Mouse (Mus musculus) right cerebral cortex, postnatal 10 days (tissue): ENCODE results near the gene Tsga10ip.
"Not testable (repeated sequence)": the region's sequence is repeated elsewhere in the genome, so short reads cannot be mapped to it uniquely, and the experiment has no call there.

Experiments used
- DNase-seq, 2 experiments: peaks; one replicate each; pipeline ENCODE4 v3.0.0; 2021; ENCODE audit warnings: low spot score in 2 of 2

Tsga10ip gene

GRCm38 (mm10) chr19:5424092-5424781 is 21.9 kb upstream of the Tsga10ip start:
- peak; percentile 81 for DNase-seq

GRCm38 (mm10) chr19:5423561-5423960 is 21.2 kb upstream of the Tsga10ip start:
- DNase-seq, result peak in 1 of 2 experiments; percentile 41

GRCm38 (mm10) chr19:5422895-5423443 is 20.6 kb upstream of the Tsga10ip start:
- DNase-seq, result no peak

GRCm38 (mm10) chr19:5422267-5422666 is 19.9 kb upstream of the Tsga10ip start:
- no peak for DNase-seq

GRCm38 (mm10) chr19:5421784-5422183 is 19.5 kb upstream of the Tsga10ip start:
- no peak for DNase-seq

- DNase-seq, result no peak
These were observed 18.3 kb upstream of the Tsga10ip start for GRCm38 (mm10) chr19:5420579-5420978.

- DNase-seq, result no peak
These were observed 17.3 kb upstream of the Tsga10ip start for GRCm38 (mm10) chr19:5419630-5420029.

GRCm38 (mm10) chr19:5418750-5419466 is 16.6 kb upstream of the Tsga10ip start:
- no peak for DNase-seq

- no peak for DNase-seq
These were observed 12.2 kb upstream of the Tsga10ip start for GRCm38 (mm10) chr19:5414534-5414957.

GRCm38 (mm10) chr19:5413840-5414239 is 11.5 kb upstream of the Tsga10ip start:
- no peak for DNase-seq

- DNase-seq, result no peak
These were observed 9.6 kb upstream of the Tsga10ip start for GRCm38 (mm10) chr19:5411961-5412360.

- no peak for DNase-seq
These were observed 8.3 kb upstream of the Tsga10ip start for GRCm38 (mm10) chr19:5410641-5411040.

- DNase-seq, result no peak
These were observed 6.7 kb upstream of the Tsga10ip start for GRCm38 (mm10) chr19:5409068-5409467.

- no peak for DNase-seq
These were observed 6.0 kb upstream of the Tsga10ip start for GRCm38 (mm10) chr19:5408057-5409001.

- no peak for DNase-seq
These were observed 4.8 kb upstream of the Tsga10ip start for GRCm38 (mm10) chr19:5407133-5407532.

GRCm38 (mm10) chr19:5406531-5407126 is 4.3 kb upstream of the Tsga10ip start:
- DNase-seq, result not testable (repeated sequence)

- no peak for DNase-seq
These were observed 3.6 kb upstream of the Tsga10ip start for GRCm38 (mm10) chr19:5405924-5406323.

- not testable (repeated sequence) for DNase-seq
These were observed 1.3 kb downstream of the Tsga10ip start for GRCm38 (mm10) chr19:5401073-5401472.

GRCm38 (mm10) chr19:5395371-5395770 is 7.0 kb downstream of the Tsga10ip start:
- no peak for DNase-seq

GRCm38 (mm10) chr19:5394168-5394567 is 8.2 kb downstream of the Tsga10ip start:
- no peak for DNase-seq

GRCm38 (mm10) chr19:5392892-5393291 is 9.4 kb downstream of the Tsga10ip start:
- no peak for DNase-seq
